Mouse (Mus musculus): ENCODE measurements around the gene Sprtn.

The Sprtn gene

GRCm38 (mm10) chr8:124944406-124944805 is 46.7 kb downstream of the Sprtn start:
- ATAC-seq (ENCODE audit: low TSS enrichment), result no peak

DNA sequence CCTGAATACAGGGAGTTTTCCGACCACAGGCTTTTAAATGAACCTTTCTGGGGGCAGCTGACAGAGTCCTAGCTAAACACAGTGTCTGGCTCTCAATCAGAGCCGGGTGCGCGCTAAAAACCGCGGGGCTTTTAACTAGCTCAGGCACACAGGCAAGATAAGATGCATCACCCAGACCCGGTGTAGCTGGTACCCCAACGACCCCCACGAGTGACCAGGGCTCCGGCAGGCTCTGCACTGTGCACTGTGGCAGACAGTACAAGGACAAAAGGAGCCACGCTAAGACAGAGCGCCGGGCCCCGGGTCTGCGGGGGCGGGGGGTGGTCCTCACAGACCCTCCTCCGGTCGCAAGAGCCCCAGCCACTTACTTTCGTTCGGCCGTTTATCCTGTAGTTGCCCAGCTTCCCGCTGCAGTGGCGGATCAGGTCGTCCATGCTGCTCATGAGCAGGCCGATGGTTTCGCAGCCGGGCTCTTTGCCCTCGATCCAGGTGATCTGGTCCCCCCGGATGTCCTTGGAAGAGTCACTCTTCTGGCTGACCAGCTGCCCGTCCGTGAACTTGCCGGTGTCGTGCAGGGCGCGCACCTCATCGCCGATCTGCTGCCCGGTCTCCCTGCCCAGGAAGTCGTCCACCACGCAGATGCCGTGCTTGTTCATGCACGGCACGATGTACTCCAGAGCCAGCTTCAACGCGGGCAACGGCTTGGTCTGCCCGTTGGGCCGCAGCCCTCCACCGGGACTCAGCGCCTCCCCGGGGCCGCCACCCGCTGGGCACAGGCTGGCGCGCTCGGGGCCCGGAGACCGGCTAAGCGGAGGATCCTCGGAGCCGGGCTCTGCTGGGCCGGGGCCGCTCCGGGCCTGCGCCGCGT is 50.4 kb downstream of the Sprtn start:
- peak; percentile 24 for ATAC-seq (ENCODE audit: low TSS enrichment)

DNA sequence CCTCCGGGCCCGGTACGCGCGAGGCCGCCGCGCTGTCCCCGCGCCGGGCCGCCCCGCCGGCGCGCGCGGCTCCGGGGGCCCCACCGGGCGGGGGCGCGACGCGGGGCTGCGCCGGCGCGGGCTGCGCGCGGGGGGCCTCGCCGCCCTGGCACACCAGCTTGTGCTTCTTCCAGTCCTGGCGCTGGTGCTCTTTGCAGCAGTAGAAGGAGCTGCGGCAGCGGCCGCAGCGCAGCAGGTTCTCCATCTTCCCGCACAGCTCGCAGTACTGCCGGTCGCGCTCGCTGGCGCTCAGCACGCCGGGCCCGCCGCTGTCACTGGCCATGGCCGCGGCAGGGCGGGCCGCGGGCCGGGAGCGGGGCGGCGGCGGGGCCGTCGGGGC is 51.0 kb downstream of the Sprtn start:
- peak; percentile 46 for ATAC-seq (ENCODE audit: low TSS enrichment)

GRCm38 (mm10) chr8:124949209-124950068 is 51.8 kb downstream of the Sprtn start, which contains the start of gene Egln1:
TSS of gene Egln1 (minus strand) at chr8:124949324.
- peak; percentile 63 for ATAC-seq (ENCODE audit: low TSS enrichment)

DNA sequence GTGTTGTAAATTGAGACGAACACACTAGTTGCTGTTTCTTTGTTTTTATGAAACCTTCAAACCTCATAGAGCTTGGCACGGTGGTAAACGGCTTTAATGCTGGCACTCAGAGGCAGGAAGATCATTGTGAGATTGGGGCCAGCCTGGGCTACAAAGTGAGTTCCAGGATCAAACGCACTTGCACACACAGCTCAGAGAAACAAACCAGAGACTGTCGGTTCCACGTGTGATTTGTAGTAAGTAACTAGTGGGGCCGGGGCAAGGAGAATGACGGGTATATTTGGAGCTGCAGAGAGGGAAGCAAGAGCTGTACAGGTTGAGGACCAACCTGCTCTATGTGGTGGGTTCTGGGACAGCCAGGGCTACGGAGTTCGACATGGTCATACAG is 52.4 kb downstream of the Sprtn start:
- no peak for ATAC-seq (ENCODE audit: low TSS enrichment)

DNA sequence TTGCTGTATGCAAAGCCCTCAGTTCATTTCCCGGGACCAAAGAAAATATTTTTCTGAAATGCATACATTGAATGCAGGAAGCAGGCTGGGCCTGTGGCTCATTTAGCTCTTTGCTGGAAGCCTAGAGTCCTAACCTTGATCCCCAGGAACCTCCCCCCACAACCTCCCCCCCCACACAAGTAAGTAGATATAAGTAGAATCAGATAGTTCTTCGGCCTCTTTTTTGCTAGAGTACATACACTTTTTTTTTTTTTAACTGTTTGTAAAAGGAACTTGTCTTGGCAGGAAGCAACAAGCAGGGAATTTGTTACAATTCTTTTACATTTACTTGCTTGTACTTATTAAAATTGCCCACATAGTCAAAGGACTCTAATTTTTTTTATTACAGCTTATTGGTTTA is 53.2 kb downstream of the Sprtn start:
- no peak for ATAC-seq (ENCODE audit: low TSS enrichment)

- no peak for ATAC-seq (ENCODE audit: low TSS enrichment)
Observed at GRCm38 (mm10) chr8:124953188-124953587, 55.5 kb downstream of the Sprtn start.

- no peak for ATAC-seq (ENCODE audit: low TSS enrichment)
Observed at GRCm38 (mm10) chr8:124954572-124955082, 56.9 kb downstream of the Sprtn start.

Data from frontal cortex, adult (tissue).